Mouse (Mus musculus): ENCODE data around the gene Prx.
A peak's percentile ranks its signal among the peaks of the same experiment; 100 is the strongest.

The Prx gene

DNA sequence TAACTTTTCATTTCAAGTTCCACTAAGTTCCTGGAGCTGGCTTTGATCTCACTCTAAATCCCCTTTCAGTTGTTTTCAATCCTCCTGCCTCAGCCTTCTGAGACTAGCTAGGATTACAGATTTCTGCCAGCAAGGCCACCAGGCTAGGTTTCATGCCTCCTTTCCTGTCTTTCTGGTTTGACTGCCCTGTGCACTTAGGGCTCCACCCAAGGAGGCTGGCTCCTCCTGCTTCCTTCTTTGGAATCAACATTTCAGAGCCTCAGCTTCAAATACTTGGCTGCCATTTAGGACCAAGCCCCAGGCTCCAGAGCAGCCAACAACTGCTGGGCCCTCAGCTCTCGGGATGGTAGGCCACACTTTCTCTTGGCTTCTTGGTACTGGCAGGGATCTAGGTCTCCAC, 21.5 kb downstream of the Prx start:
- no peak for DNase-seq (ENCODE audit: low read depth, low spot score)

DNA sequence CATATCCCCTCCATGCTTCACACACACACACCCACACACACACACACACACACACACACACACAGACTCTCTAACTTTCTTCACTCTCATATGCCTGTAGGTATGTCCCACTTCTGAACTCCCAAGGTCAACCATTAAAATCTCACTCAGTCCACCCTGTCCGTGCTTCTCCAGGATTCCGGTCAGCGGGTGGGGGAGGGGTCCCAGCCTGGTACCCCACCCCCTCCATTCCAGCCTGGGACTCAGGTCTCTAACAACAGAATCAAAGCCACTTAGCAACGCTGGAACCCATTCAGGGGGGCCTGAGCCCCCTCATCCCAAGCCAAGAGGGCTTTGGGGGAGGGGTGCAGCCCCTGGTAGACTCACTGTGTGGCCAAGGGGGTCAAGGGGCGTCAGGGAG, 23.8 kb downstream of the Prx start, which contains the start of gene Hipk4:
Gene Hipk4, plus strand, starts transcription at position 301 of the 400 bp plus-strand sequence.
- no peak for DNase-seq (ENCODE audit: low read depth, low spot score)

DNA sequence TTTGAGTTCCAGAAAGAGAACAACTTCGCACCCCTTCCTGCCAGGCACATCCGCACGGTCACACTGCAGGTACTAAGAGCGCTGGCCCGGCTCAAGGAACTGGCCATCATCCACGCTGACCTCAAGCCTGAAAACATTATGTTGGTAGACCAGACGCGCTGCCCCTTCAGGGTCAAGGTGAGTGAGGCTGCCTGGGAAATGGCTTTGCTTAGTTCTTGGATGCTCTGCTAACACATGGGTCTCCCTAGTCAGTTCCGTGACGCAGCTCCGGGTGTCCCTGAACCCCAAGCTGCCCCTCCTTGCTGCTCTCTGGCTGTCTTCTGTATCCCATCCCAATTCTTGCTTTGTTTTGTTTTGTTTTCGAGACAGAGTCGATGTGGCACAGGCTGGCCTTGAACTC, 24.7 kb downstream of the Prx start:
- no peak for DNase-seq (ENCODE audit: low read depth, low spot score)

DNA sequence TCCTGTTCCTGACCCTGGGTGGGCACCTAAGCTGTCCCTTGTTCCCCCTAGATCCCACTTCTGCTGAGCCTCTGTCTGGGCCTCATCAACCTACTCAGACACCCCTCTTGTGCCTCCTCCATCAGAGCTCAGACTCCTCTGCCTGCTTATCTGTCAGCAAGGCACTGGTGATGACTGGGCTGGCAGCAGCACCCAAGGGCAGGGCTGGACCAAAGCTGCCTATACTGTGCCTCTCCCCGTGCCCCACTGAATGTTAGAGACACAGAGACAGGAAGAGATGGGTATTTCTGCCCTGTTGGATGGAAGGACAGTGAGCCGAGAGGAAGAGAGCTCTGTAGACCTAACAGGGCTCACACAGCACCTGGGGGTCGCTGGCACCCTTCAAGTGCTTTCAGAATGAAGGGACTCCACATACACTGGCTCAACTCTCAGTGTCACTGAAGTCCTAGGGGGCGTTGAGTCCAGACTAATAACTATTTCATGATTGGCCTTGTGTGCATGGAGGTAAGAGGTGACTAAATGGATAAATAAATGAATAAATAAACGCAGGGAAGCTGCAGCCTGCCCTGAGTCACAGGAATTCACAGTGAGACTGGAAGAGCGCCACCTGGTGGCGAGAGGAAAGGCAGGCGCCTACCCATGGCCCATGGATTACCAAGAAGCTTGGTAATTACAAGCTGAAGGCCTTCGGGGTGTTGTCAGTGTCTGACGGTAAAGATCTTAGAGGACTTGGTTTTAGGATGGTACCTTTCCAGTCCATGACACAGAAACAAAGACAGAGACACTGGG, 27.1 kb downstream of the Prx start:
- peak; percentile 90 for DNase-seq (ENCODE audit: low read depth, low spot score)

DNA sequence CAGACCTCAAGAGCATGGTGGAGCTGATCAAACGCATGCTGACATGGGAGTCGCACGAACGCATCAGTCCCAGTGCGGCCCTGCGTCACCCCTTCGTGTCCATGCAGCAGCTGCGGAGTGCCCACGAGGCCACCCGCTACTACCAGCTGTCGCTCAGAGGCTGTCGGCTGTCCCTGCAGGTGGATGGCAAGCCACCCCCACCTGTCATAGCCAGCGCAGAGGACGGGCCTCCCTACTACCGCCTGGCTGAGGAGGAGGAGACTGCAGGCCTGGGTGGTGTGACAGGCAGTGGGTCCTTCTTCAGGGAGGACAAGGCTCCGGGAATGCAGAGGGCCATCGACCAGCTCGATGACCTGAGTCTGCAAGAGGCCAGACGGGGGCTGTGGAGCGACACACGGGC, 29.9 kb downstream of the Prx start:
- no peak for DNase-seq (ENCODE audit: low read depth, low spot score)

DNA sequence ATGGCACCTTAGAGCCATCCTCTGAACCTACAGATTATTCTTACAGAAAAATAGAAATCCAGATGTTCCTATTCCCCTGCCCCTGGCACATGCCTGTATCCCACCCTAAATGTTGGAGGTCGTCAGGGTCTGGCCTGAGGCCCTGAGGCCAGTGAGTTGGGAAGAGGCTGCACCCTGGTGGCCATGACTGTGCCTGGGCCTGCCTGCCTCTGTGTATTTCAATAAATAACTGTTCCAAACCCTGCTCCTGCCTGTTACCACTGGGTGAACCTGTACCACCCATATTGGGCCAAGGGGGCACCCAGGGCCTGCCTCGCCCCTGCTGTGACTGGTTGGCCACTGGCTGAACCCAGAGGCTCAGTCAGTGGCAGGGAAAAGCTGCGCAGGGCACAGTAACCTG, 31.8 kb downstream of the Prx start:
- no peak for DNase-seq (ENCODE audit: low read depth, low spot score)

DNA sequence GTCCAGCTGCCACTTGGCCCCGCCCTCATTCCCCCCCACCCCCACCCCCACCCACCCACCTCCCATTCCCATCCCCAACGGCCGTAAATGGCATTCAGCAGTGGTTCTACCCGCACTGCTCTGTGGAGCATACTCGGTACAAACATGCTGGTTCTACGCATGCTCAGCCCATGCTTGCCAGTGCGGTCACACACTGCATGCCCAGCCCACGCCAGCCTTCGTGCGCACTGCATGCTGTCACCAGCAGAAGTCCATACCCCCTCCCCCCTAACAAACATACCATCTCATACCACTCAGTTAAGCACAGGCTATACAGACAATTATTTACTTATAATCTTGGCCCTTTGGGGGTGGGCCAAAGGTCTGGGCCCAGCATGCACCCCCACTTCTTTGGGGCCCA, 32.6 kb downstream of the Prx start:
- DNase-seq (ENCODE audit: low read depth, low spot score), result no peak

DNA sequence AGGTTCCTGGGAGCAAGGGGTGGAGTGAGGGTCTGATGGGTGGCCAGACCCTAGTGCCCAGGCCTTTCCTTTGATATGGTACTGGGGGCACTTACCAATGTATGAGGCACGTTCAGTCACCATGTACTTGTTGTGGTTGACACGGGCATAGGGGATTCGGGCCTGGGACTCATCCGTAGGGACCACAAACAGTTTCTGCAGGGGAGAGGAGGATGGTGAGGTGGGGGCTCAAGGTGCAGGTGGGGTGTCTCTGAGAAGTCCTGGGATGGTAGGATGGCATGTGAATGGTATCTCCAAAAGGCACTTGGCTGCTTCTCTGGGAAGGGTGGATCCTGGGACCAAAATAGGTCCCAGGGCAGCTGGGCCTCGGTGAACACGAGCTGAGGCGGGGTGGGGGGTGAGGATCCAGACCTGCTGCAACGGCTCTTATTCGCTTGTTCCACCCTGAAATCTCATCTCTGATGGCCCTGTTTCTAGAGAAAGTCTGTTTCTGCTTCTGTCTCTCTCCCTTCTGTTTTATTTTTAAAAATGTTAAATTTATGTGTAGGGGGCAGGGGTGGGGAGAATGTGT, 33.4 kb downstream of the Prx start:
- no peak for DNase-seq (ENCODE audit: low read depth, low spot score)

DNA sequence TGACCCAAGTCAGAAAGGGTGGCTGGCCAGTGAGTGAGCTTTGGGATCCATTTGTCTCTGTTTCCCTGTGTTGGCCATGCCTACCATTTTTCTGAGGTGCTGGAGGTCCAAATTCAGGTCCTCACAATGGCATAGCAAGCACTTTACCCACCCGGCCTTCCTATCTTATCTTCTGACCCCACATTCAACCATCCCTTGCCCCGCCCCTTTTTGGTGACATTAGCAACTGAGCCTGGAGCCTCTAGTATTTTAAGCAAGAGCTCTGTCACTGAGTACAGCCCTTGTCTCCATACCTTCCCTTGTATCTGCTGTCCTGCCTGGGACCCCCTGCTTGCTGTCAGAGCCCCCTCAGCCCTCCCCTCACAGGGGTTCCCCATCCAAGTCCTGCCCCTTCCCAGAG, 36.3 kb downstream of the Prx start:
- no peak for DNase-seq (ENCODE audit: low read depth, low spot score)

DNA sequence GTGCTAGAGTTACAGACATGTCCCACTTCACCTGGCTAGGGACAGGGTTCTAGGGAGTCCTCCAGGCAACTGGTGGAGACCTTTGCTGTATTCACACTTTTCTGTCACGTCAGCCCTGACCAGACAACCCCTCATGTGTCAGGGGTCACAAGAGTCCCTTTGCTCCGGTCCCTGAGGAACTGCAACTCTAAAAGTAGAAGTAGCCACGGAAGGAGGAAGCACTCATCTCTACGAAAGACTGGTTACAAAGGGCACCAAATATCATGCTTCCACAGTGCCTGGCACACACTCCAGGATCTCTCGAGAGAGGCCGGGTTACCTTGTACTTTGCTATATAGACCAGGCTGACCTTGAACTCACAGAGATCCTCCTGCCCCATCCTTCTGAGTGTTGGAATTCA, 37.5 kb downstream of the Prx start:
- no peak for DNase-seq (ENCODE audit: low read depth, low spot score)

DNA sequence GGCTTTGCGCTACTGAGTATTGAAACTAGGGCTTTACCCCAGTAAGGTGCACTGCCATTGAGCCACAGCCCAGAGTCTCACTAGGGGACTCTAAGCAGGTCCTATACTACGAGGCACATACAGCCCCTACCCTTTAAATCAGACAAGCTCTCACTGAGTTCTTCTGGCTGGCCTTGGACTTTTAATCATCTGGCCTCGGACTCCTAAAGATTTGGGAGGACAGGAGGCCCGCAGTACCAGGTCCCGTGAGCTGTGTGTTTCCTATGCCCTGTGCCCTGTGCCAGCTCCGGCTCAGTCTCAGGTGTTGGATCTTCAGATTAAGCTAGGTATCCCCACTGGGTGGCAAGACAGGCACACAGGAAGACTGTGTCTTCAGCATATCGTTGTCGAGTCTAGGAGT, 38.9 kb downstream of the Prx start:
- DNase-seq (ENCODE audit: low read depth, low spot score), result no peak

DNA sequence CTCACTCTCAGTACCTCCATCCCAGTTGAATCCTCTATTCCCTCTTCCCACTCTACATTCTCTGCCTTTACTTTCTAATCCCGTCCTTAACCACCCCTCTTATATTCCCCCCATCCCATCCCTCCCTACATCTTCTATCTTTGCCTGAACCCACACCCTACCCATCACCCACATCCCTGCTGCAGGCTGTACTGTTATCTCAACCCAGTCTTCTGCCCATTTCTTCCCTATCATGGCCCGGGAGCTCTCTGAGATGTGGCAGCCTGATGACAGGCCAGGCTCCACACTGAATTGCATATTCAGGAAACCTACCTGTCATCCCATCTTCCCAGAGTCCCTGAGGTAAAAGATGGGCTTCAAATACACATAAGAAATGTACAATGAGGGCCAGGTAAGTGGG, 39.7 kb downstream of the Prx start:
- no peak for DNase-seq (ENCODE audit: low read depth, low spot score)

DNA sequence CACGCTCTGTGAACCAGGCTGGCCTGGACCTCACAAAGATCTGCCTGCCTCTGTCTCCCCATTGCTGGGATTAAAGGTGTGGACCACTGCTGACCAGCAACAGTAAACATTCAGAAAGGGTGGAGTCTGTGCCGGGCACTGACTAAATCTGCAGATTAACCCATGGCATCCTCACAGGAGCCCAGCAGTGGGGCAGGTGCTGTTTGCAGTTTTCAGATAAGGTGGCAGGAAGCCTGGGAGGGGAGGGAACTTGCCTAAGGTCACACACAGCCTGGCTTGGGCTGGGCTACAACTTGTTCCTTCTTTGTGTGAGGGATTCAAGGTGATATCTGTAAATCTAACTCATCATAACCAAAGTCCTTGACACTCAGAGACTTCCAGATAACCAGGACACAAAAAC, 41.4 kb downstream of the Prx start:
- no peak for DNase-seq (ENCODE audit: low read depth, low spot score)

DNA sequence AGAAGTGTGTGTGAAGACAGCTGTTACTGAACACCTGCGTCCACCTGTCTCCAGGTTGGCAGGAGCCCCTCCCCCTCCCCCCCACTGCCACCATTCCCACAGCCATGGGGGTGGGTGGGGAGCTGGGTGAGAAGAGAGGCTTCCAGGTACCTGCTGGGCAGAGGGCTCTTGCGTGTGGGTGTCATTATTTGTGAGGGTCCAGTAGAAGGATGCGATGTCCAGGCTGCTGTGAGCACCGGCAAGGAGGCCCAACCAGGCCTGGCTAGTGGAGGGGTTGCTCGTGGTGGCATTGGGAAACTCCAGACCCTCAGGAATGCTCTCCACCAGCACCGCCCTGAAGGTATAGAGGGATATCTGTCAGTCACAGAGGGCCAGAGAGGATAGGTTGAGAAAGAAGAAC, 41.8 kb downstream of the Prx start:
- DNase-seq (ENCODE audit: low read depth, low spot score), result no peak

DNA sequence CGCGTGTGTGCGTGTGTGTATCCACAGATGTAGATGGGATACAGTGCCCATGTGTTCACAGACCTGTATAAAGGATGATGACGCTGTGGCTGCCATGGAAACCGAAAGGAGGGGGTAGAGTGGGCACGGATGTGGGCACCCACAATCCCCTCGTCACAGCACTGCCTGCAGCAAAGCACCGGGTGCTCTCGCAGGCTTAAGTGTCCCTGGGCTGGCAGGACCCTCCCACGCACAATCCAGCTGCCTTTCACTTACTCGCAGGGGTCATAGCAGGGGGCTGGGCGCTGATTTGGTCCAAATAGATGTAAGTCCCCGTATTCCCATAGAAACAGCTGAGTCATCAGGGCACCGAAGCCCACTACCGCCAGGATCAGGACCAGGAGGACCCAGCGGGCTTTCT, 42.3 kb downstream of the Prx start:
- no peak for DNase-seq (ENCODE audit: low read depth, low spot score)

DNA sequence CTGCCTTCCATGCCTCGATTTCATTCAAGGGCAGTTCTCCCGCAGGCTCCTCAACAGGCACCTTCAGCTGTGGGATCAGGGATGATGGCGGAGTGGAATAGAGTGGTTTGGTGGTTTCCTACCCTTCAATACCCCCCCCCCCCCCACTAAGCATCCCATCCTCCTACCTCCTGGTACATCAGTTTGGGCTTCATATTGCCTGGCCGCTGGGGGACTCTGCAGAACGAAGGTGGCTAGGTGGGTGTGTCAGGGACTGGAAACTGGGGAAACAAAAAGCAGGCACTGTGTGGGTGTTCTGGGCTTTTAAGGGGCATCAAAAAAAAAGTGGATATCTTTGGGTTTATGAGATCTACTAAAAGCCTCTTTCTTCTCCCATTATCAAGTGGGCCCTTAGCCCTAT, 42.8 kb downstream of the Prx start:
- DNase-seq (ENCODE audit: low read depth, low spot score), result no peak

DNA sequence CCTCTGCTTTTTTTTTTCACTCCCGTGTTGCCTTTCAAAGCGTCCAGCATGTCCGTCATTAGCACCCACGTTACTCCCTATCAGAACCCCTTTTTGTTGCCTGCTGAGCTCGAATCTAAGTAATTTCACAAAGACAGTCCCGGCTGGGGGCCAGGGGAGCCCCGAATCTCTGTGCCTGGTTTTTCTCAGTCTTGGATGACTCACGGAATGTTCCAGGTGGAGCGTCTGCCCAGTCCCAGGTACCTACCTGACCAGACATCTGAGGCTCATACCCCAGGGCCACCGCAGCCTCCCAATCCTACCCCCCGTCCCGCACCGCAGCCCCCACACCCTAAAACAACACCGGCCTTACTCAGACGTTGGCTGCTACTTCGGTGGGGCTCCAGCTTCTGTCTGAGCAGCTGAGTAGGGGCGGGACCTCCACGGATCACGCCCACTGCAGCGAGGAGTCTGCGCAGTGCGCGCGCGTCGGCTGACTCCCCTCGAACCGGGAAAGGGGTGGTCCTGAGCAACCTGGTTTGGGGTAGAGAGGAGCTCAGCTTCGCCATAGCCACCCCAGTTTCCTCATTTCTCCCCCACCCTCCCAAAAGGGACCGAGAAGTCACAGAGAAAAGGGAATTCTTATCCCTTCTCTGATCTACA, 43.4 kb downstream of the Prx start:
- DNase-seq (ENCODE audit: low read depth, low spot score), result peak; percentile 85

DNA sequence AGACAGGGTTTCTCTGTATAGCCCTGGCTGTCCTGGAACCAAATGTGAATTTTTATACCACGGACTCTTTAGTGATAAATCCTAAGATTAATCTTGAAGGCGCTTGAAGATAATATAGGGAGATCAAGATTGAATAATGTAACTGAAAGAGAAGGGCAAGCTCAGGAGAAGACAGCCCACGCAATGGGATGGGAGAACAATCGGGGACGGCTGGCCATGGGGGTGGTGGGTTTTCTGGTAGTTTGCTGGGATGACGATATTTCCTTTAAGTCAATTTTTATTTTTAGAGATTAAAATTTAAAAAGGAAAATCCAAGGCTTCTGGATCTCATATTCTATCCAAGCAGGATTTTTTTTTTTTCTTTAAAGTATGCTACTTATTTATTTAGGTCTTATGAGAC, 43.9 kb downstream of the Prx start:
- no peak for DNase-seq (ENCODE audit: low read depth, low spot score)

DNA sequence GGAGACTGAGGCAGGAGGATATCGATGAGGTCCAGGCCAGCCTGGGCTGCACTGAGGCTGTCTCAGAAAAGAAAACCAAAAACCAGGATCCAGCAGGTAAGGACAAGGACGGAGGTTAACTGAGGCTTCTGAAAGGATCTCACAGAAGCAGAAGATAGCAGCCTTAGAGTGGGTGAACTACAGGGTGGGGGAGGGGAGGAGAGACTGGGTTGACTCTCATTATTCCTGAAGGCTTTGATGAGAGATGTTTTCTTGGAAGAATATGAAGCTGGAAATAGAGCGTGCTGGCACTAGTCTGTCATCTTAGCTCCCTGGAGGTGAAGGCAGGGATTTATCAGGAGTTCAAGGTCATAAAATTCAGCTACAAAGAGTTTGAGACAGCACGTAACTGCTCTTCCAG, 44.7 kb downstream of the Prx start:
- DNase-seq (ENCODE audit: low read depth, low spot score), result no peak

DNA sequence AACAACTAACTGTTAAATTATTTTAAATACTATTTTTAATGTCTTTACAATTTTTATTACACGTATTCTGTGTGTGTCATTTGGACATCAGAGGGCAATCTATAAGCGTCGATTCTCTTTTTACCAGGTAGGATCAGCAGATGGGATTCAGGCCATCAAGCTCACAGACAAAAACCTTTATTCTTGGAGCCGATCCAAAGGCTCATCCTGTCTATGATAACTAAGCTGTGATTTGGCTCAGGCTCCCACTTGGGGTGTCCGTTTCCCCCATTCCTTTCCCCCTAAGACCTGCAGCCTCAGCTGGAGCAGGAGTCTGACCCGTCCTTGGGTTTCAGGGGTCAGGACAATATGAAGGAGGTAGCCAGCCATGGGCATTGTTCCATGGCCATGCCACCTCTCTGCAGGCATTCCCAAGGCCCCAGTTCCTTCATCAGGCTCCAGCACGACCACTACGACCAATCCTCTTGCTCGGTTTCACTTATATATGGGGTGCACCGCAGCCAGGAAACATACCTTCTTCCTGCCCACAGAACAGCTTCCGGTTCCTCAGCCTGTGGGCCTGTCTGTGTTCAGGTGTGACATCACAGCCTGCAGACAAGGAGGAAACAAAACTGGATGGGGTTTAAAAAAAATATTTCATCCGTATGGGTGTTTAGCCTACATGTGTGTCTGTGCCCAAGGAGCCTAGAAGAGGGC, 45.7 kb downstream of the Prx start:
- no peak for DNase-seq (ENCODE audit: low read depth, low spot score)

DNA sequence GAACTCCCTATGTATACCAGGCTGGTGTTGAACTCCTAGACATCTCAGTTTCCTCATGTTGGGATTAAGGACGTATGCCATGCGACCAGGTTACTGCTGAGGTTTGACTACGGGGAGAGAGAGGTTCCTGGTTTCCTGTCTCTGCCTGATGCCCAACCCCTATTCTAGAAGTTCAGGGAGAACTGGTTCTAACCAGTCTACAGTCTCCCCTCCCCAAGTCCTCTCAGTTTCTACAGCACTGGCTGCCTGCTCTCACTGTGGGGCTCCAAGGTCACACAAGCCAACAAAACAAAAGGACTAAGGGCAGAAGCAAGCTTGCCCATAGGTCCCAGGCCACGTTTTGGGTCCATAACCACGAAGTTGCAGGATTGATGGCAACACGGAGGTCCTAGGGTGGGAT, 50.5 kb downstream of the Prx start:
- DNase-seq (ENCODE audit: low read depth, low spot score), result no peak

DNA sequence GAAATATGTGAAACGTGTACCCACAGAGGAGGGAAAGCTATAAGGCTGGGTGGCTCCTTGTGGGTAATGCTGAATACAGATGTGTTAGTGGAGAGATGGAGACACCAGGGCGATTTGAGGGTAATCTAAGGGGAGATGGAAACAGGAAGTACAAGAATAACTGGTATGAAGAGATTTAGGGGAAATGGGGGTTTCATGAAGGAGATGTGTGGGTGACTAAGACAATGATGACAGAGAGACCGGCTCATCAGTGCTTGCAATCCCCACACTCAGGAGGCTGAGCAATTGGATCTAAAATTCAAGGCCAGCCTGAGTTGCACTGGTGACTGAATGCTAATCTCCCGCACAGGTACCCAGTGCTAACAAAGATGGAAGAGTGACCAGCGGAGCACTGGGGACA, 52.9 kb downstream of the Prx start:
- DNase-seq (ENCODE audit: low read depth, low spot score), result no peak

Data from mesoderm, embryonic 11.5 days (tissue).